Mouse (Mus musculus): ENCODE measurements at regions not wholly inside any gene's neighbourhood (a gene's known extent, or its start where the extent isn't known, plus 50 kb on each side); places are given as distances from the start of the nearest gene placed in this dataset.
A peak's percentile ranks its signal among the peaks of the same experiment; 100 is the strongest.

DNA sequence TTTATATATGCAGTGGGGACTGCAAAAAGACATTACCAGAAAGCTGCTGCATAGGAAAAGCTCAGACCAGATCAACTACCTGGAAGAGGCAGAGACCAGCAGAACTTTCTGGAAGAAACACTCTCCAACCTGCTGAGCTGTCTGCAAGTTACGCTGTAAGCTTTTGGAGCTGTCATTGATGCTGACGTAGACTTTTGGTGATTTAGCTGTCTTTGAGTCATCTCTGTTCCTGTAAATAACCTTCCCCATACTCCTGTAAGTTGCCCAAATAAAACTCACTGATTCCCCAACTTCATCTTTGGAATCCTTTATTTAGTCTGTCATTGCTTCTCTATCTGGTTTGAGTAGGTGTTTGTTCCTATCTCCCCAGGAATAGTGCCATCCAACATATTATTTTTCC, 218.5 kb upstream of the Gbe1 start:
- no peak for DNase-seq (ENCODE audit: low spot score in 2 of 2)

DNA sequence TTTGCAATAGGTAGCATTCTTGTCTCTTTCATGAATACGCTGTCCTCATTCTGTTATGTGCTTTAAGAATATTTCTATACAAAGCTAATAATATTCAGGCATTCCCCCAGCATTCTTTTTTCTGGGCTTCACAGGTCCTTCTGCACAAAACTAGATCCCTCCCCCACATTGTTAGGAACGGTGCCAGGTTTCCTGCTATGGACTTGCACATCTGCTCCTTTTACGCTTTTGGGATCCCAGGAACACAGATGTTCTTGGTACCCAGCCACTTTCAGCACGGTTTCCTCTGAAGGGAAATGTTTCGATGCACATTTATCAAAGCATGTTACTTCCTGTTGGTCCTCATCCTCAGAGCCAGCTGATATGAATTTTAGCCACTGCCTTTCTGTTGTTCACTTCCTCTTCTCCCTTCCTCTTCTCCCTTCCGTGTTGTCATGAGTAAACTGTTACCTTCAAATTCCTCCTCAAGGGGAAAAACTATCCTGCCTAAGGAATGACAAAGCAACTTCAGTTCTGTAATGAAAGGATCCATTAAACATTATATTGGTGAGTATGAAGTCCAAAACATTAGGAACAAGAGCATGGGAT, 209.9 kb upstream of the Gbe1 start:
- no peak for DNase-seq (ENCODE audit: low spot score in 2 of 2)

- no peak for DNase-seq (ENCODE audit: low spot score in 2 of 2)
These were observed 172.3 kb upstream of the Gbe1 start for GRCm38 (mm10) chr16:70141466-70141865.

DNA sequence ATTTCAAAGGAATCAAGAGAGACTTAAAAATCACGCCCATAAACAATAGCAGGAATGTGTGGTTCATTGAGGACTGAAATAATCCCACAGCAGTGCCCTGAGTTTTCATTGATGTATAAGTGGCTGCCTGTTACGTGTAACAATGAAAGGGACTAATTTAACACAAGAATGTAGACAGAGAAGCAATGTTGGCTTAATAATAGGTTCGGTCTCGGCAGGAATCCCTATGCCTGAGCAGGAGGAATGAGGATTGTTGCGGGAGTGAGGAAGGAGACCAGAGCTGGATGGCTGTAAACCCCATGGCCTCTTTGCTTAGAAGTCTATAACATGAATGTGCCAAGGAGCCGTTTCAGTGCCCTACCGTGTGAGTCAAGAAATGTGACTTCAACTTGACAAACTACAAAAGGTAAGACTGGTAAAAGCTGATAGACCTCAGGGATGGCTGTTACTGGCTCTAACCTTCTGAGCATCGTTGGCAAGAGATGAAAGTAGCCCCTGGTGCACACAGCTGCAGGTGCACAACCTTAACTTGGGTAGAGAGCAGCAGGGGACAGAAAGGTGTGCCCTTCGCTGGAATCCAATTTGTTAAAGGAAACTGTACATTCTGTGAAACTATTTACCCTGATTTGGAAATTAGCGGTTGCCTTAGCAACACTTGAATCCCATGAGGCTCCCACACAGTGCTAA, 165.9 kb upstream of the Gbe1 start:
- no peak for DNase-seq (ENCODE audit: low spot score in 2 of 2)

DNA sequence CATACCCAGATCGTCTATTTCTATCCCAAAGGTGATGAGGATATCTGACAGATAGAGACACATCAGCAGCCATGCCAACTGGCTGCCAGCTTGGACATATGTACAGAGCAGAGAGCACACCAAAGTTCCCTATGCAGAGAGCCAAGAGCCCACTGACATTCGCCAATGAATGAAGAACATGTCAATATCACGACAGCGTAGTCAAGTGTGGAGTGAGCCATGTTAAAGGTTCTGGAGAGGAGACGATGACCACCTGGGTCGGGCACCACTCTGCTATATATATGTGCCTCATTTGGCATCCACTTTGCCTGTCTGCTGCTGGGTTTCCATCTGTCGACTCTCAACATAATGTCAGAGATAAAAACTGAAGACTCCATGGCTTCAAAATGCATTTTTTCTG, 159.2 kb upstream of the Gbe1 start:
- no peak for DNase-seq (ENCODE audit: low spot score in 2 of 2)

GRCm38 (mm10) chr16:70160539-70160938, 153.2 kb upstream of the Gbe1 start:
- no peak for DNase-seq (ENCODE audit: low spot score in 2 of 2)

GRCm38 (mm10) chr16:70175140-70175539, 138.6 kb upstream of the Gbe1 start:
- DNase-seq (ENCODE audit: low spot score in 2 of 2) = peak; percentile 6 to 31

- no peak for DNase-seq (ENCODE audit: low spot score in 2 of 2)
These were observed 134.8 kb upstream of the Gbe1 start for GRCm38 (mm10) chr16:70178975-70179374.

- no peak for DNase-seq (ENCODE audit: low spot score in 2 of 2)
These were observed 99.7 kb upstream of the Gbe1 start for GRCm38 (mm10) chr16:70213861-70214597.

GRCm38 (mm10) chr16:70214800-70215199, 98.9 kb upstream of the Gbe1 start:
- no peak for DNase-seq (ENCODE audit: low spot score in 2 of 2)

GRCm38 (mm10) chr16:70227601-70228226, 86.0 kb upstream of the Gbe1 start:
- DNase-seq (ENCODE audit: low spot score in 2 of 2) = no peak

- DNase-seq (ENCODE audit: low spot score in 2 of 2) = no peak
These were observed 81.0 kb upstream of the Gbe1 start for GRCm38 (mm10) chr16:70232706-70233105.

- DNase-seq (ENCODE audit: low spot score in 2 of 2) = no peak
These were observed 78.6 kb upstream of the Gbe1 start for GRCm38 (mm10) chr16:70235189-70235588.

- DNase-seq (ENCODE audit: low spot score in 2 of 2) = no peak
These were observed 74.3 kb upstream of the Gbe1 start for GRCm38 (mm10) chr16:70239432-70239941.

- no peak for DNase-seq (ENCODE audit: low spot score in 2 of 2)
These were observed 69.5 kb upstream of the Gbe1 start for GRCm38 (mm10) chr16:70244205-70244756.

- DNase-seq (ENCODE audit: low spot score in 2 of 2) = no peak
These were observed 68.8 kb upstream of the Gbe1 start for GRCm38 (mm10) chr16:70244963-70245362.

GRCm38 (mm10) chr16:70259364-70259763, 54.4 kb upstream of the Gbe1 start:
- DNase-seq (ENCODE audit: low spot score in 2 of 2) = no peak

GRCm38 (mm10) chr16:70260151-70260550, 53.6 kb upstream of the Gbe1 start:
- no peak for DNase-seq (ENCODE audit: low spot score in 2 of 2)

Data from right cerebral cortex, postnatal 36 days (tissue).